Mouse (Mus musculus): ENCODE results near the gene Per2. TPM values are rescaled to one million over a fixed set of nuclear protein-coding genes. Genes with fewer than 3 reads are reported as not detected.

The Per2 gene
- polyA plus RNA-seq, 1 experiment from 2014 or later = 7.3 TPM

DNA sequence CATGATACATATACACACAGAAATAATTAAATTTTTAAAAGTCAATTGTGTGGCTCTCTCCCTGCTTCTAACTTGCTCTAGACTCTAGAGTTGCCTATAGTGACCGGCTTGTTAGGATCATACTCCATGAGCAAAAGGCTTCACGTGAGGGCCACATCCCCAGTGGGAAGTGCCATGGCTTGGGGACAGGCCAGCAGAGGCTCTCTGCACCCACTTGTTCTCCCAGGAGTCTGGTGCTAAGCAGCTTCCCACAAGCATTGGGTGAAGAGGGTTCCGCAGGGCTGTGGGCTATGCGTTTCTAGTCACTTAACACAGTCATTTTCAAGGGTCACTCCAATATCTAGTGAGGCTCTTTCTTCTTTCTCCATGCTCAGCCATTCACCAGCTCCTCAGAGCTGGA, 2.0 kb downstream of the Per2 start:
- H3K4me3 ChIP-seq (ENCODE audit: low read depth, low read length) = no peak overlapping the region
- H3K9ac ChIP-seq (replicated peaks; ENCODE audit: low read depth, low read length) = no peak overlapping the region
- peak overlapping the region; percentile 97 for H3K27ac ChIP-seq (ENCODE audit: low read length)
- H3K36me3 ChIP-seq (ENCODE audit: control insufficient read depth, insufficient read depth, low read length) = no peaks in the 10 kb centered on the region
- H3K4me1 ChIP-seq (ENCODE audit: control insufficient read depth, insufficient read depth, low read length) = peaks cover 42% of the 10 kb centered on the region
- ATAC-seq (ENCODE audit: insufficient number of reproducible peaks, insufficient read depth, low FRiP score, low read depth) = no peak
- 81% methylated on average over 4 of the region's 4 CpGs for WGBS
- no peaks in the 10 kb centered on the region for H3K27me3 ChIP-seq (ENCODE audit: control insufficient read depth, insufficient read depth, low read length)
- no peaks in the 10 kb centered on the region for H3K9me3 ChIP-seq (ENCODE audit: control insufficient read depth, low read depth, low read length)
- peak overlapping the region; percentile 73 for H3K4me2 ChIP-seq (replicated peaks; ENCODE audit: low read depth, low read length)

DNA sequence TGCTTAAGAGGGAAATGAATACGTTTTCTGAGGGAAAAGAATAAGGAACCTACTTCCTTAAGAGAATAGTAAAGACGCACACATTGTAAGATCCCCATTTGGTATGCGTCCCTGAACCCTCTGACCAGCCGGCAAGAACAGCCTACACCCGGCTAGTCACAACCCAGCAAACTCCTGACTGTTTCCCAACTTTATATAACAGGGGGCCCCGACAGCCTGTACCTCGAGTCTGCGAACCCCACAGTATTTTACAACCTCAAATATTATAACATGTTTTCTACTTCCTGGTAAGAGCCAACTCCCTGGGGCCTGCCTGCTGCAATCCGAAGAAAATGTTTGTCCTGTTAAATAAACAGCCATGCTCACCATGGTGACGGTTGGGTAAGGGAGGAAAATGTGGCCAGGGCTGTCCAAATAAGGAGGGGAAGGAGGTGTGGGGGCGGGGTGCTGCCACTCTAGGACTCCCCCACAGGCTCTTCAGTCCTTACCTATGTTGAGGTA, 2.8 kb downstream of the Per2 start:
- H3K9ac ChIP-seq (replicated peaks; ENCODE audit: low read depth, low read length) = peak overlapping the region; percentile 23; the same call in 1 of the 2 replicates
- no peaks in the 10 kb centered on the region for H3K27me3 ChIP-seq (ENCODE audit: control insufficient read depth, insufficient read depth, low read length)
- peak overlapping the region; percentile 97 for H3K27ac ChIP-seq (ENCODE audit: low read length)
- no peaks in the 10 kb centered on the region for H3K36me3 ChIP-seq (ENCODE audit: control insufficient read depth, insufficient read depth, low read length)
- H3K4me3 ChIP-seq (ENCODE audit: low read depth, low read length) = peak overlapping the region; percentile 9; the same call in 1 of the 2 replicates
- peaks cover 48% of the 10 kb centered on the region for H3K4me1 ChIP-seq (ENCODE audit: control insufficient read depth, insufficient read depth, low read length)
- no peaks in the 10 kb centered on the region for H3K9me3 ChIP-seq (ENCODE audit: control insufficient read depth, low read depth, low read length)
- H3K4me2 ChIP-seq (replicated peaks; ENCODE audit: low read depth, low read length) = peak overlapping the region; percentile 73
- ATAC-seq (ENCODE audit: insufficient number of reproducible peaks, insufficient read depth, low FRiP score, low read depth) = peak; percentile 17; the same call in 1 of the 2 replicates
- WGBS = 17% methylated on average over 11 of the region's 11 CpGs

DNA sequence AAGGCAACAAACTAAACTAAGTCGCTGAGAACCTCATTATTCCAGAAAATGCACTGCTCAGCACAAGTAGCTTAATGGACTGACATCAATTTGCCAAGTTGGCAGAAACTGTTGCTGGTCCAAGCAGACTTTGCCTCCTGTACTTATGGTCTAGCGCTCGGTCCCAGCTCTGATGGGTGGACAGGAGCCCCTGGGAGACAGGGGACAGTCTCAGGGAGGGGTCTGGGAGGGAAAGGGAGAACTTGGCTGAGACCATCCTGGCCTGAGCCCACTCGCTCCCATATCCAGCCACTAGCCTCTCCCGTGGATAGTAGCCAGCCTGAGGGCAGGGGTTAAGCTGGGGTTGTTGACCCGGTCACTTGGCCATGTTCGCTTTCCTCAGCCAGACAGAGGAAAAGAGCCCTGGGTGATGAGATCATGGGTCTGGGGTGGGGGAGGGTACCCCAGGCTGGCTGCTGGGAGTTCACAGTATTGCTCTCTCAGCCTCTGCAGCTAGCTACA, 3.4 kb downstream of the Per2 start:
- H3K27ac ChIP-seq (ENCODE audit: low read length) = peak overlapping the region; percentile 97
- H3K4me1 ChIP-seq (ENCODE audit: control insufficient read depth, insufficient read depth, low read length) = peaks cover 48% of the 10 kb centered on the region
- no peak overlapping the region for H3K9ac ChIP-seq (replicated peaks; ENCODE audit: low read depth, low read length)
- no peaks in the 10 kb centered on the region for H3K27me3 ChIP-seq (ENCODE audit: control insufficient read depth, insufficient read depth, low read length)
- H3K4me3 ChIP-seq (ENCODE audit: low read depth, low read length) = peak overlapping the region; percentile 9; the same call in 1 of the 2 replicates
- H3K9me3 ChIP-seq (ENCODE audit: control insufficient read depth, low read depth, low read length) = no peaks in the 10 kb centered on the region
- 21% methylated on average over 7 of the region's 7 CpGs for WGBS
- no peak for ATAC-seq (ENCODE audit: insufficient number of reproducible peaks, insufficient read depth, low FRiP score, low read depth)
- peak overlapping the region; percentile 73 for H3K4me2 ChIP-seq (replicated peaks; ENCODE audit: low read depth, low read length)
- no peaks in the 10 kb centered on the region for H3K36me3 ChIP-seq (ENCODE audit: control insufficient read depth, insufficient read depth, low read length)

DNA sequence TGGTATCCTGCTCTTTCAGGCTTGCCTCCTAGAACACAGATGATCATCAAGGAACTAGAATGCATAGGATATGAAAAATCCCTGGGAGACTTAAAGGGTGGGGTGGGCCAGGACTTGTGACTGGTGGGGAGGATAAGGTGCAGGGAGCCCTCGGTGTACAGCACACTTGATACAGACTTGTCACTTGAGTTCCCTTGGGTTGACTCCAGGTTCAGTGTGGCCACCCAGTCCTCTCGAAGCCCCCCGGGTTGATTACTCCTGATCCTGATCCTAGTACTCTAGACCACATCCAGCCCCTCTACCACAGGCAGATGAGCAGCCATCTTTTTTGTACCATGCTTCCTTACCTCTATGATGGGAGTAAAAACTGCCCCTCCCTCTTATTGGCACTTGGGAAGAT, 4.2 kb downstream of the Per2 start:
- Histone ChIP-seq H3K4me2 (replicated peaks; ENCODE audit: low read depth, low read length) (no peak overlapping the region), H3K27ac (ENCODE audit: low read length) (peak overlapping the region; percentile 97), H3K27me3 (ENCODE audit: control insufficient read depth, insufficient read depth, low read length) (no peaks in the 10 kb centered on the region), H3K9ac (replicated peaks; ENCODE audit: low read depth, low read length) (no peak overlapping the region), H3K36me3 (ENCODE audit: control insufficient read depth, insufficient read depth, low read length) (no peaks in the 10 kb centered on the region), H3K4me3 (ENCODE audit: low read depth, low read length) (no peak overlapping the region), H3K4me1 (ENCODE audit: control insufficient read depth, insufficient read depth, low read length) (peaks cover 48% of the 10 kb centered on the region), H3K9me3 (ENCODE audit: control insufficient read depth, low read depth, low read length) (no peaks in the 10 kb centered on the region)
- no peak for ATAC-seq (ENCODE audit: insufficient number of reproducible peaks, insufficient read depth, low FRiP score, low read depth)
- WGBS = 83% methylated on average over 3 of the region's 3 CpGs

DNA sequence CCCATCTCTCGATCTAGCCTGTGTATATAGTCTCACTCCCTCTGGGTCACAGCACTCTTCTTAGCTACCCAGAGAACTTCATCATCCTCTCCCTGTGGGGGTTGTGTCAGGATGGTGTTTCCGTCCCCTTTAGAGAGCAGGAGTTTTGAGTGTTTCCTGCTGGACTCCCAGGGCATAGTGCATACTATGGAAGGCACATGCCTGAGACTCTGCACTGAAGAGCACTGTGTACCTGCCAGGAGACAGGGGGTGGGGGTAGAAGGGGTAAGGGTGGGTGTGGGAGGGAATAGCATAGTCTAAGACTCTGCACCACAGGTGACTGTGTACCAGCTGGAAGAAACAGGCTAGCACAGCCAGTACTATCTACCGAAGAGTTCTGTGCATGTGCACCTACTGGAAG, 4.8 kb downstream of the Per2 start:
- H3K9ac ChIP-seq (replicated peaks; ENCODE audit: low read depth, low read length) = no peak overlapping the region
- ATAC-seq (ENCODE audit: insufficient number of reproducible peaks, insufficient read depth, low FRiP score, low read depth) = no peak
- no peaks in the 10 kb centered on the region for H3K9me3 ChIP-seq (ENCODE audit: control insufficient read depth, low read depth, low read length)
- H3K4me1 ChIP-seq (ENCODE audit: control insufficient read depth, insufficient read depth, low read length) = peaks cover 48% of the 10 kb centered on the region
- H3K27me3 ChIP-seq (ENCODE audit: control insufficient read depth, insufficient read depth, low read length) = no peaks in the 10 kb centered on the region
- H3K36me3 ChIP-seq (ENCODE audit: control insufficient read depth, insufficient read depth, low read length) = 0 out of 2 replicates have a peak, but pooled peaks cover under 1% of the 10 kb centered on the region
- 68% methylated on average over 3 of the region's 3 CpGs for WGBS
- no peak overlapping the region for H3K27ac ChIP-seq (ENCODE audit: low read length)
- H3K4me2 ChIP-seq (replicated peaks; ENCODE audit: low read depth, low read length) = no peak overlapping the region
- no peak overlapping the region for H3K4me3 ChIP-seq (ENCODE audit: low read depth, low read length)

DNA sequence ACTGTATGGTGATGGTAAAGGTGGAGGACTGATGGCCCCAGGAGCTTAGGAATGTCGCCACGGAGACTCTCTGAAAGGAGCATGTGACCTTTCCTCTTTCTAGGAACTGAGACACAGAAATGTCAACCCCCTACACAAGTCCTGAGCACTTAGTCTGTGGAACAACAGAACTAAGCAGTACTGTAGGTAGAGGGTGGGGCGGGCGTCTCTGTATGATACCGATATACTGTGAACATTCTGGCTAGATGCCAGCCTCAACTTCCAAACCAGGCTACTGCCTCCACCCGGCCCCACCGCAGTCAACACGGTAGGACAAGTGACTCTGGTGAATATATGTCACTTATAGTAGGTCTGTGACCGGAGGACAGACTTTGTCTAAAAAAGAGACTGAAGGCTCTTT, 5.2 kb downstream of the Per2 start:
- Histone ChIP-seq H3K9me3 (ENCODE audit: control insufficient read depth, low read depth, low read length) (no peaks in the 10 kb centered on the region), H3K9ac (replicated peaks; ENCODE audit: low read depth, low read length) (no peak overlapping the region), H3K27ac (ENCODE audit: low read length) (no peak overlapping the region), H3K4me3 (ENCODE audit: low read depth, low read length) (no peak overlapping the region), H3K36me3 (ENCODE audit: control insufficient read depth, insufficient read depth, low read length) (peaks cover 5% of the 10 kb centered on the region; the same call in 1 of the 2 replicates), H3K27me3 (ENCODE audit: control insufficient read depth, insufficient read depth, low read length) (no peaks in the 10 kb centered on the region), H3K4me1 (ENCODE audit: control insufficient read depth, insufficient read depth, low read length) (peaks cover 48% of the 10 kb centered on the region), H3K4me2 (replicated peaks; ENCODE audit: low read depth, low read length) (no peak overlapping the region)
- WGBS = 65% methylated on average over 9 of the region's 9 CpGs
- no peak for ATAC-seq (ENCODE audit: insufficient number of reproducible peaks, insufficient read depth, low FRiP score, low read depth)

DNA sequence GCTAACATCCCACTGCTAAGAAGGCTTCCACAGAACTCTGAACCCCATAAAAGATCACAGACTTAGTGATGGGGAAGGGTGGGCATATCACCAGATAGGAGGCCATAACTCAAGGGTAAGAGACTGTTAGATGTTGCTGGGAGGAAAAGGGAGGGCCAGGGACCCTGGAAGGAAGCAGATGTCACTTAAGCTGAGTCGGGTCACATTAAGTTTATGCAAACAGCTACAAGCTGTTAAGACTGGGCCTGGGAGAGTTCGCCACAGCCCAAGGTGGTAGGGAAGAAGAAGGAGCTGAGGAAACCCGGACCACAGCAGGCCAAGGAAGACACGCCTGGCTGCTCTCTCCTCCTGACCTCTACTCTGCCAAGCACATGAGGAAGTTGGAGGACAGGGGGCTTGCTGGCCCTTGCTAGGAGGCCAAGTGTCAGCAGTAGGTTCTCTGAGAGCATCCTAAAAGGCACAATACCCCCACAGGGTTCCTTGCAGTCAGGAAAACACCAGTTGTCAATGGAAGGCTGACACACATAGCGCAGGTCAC, 7.5 kb downstream of the Per2 start:
- Histone ChIP-seq H3K4me1 (ENCODE audit: control insufficient read depth, insufficient read depth, low read length) (peaks cover 36% of the 10 kb centered on the region), H3K9ac (replicated peaks; ENCODE audit: low read depth, low read length) (no peak overlapping the region), H3K9me3 (ENCODE audit: control insufficient read depth, low read depth, low read length) (peaks cover 6% of the 10 kb centered on the region; the same call in 1 of the 2 replicates), H3K27me3 (ENCODE audit: control insufficient read depth, insufficient read depth, low read length) (no peaks in the 10 kb centered on the region), H3K4me2 (replicated peaks; ENCODE audit: low read depth, low read length) (no peak overlapping the region), H3K27ac (ENCODE audit: low read length) (no peak overlapping the region), H3K4me3 (ENCODE audit: low read depth, low read length) (no peak overlapping the region), H3K36me3 (ENCODE audit: control insufficient read depth, insufficient read depth, low read length) (peaks cover 10% of the 10 kb centered on the region)
- no peak for ATAC-seq (ENCODE audit: insufficient number of reproducible peaks, insufficient read depth, low FRiP score, low read depth)
- WGBS = 54% methylated on average over 5 of the region's 5 CpGs

DNA sequence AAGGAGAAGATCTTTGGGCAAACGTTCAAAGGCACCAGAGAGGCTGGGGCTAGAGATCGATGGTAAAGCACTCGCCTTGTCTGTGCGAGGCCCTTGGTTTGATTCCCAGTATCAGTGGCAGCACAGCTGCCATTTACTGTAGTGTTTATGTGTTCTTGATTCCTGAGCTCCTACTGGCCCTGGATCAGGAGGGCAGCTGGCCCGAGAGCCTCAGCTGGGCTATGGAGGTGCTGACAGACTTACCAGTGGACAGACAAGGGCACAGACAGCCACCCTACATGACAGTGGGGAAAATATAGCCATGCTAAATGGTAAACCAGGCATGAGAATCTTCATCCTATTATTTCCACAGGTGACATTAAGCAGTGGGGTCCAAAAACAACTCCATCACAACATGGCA, 8.3 kb downstream of the Per2 start:
- no peak overlapping the region for H3K27ac ChIP-seq (ENCODE audit: low read length)
- no peak for ATAC-seq (ENCODE audit: insufficient number of reproducible peaks, insufficient read depth, low FRiP score, low read depth)
- no peak overlapping the region for H3K9ac ChIP-seq (replicated peaks; ENCODE audit: low read depth, low read length)
- WGBS = 80% methylated on average over 5 of the region's 5 CpGs
- H3K27me3 ChIP-seq (ENCODE audit: control insufficient read depth, insufficient read depth, low read length) = no peaks in the 10 kb centered on the region
- H3K4me3 ChIP-seq (ENCODE audit: low read depth, low read length) = no peak overlapping the region
- H3K36me3 ChIP-seq (ENCODE audit: control insufficient read depth, insufficient read depth, low read length) = peaks cover 10% of the 10 kb centered on the region
- H3K4me1 ChIP-seq (ENCODE audit: control insufficient read depth, insufficient read depth, low read length) = peaks cover 28% of the 10 kb centered on the region
- H3K4me2 ChIP-seq (replicated peaks; ENCODE audit: low read depth, low read length) = no peak overlapping the region
- peaks cover 6% of the 10 kb centered on the region; the same call in 1 of the 2 replicates for H3K9me3 ChIP-seq (ENCODE audit: control insufficient read depth, low read depth, low read length)
